Comparison of ENCODE assay signal across 9 mouse cellular contexts in the genomic region with DNA sequence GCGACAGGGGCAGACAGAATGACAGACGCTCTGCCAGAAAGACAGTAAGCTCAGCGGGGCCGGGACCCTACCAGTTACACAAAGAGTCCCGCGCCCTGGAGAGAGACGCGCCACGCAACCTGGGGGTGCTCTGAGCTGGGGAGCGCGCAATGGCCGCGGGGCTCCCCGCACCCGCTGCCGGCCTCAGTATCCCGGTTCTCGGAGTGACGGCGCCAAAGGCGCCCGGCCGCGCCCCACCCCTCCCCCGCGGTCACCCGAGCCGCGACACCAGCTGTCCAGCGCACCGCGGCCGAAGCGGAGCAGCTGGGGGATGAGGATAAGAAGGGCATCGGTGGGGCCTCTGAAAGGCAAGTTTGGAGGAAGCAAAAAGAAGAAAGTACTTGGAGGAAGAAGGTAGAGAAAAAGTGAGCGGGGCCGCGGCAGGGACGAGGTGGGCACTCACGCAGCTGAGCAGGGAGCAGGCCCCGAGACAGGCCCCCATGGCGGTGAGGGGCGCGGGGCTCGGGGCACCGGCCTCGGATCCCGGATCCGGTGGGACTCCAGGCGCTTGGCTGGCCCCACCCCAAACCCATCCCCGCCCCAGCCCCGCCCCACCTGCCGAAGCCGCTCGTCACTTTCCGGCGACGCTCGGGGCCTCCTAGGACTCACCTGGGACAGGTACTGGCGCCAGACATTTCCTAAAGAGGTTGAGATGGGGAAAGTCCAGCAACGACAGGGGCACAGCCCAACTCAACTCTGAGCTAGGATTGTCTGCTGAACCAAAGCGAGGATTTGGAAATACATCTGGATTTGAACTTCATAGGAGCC. TPM values are rescaled to one million over a fixed set of nuclear protein-coding genes. Genes with fewer than 3 reads are reported as not detected.
DNase-seq lines count a peak whose midpoint lies in the region; ATAC-seq and TF ChIP-seq lines count a peak whose summit lies in the region.
"Had no signal": no experiment of that assay in that cellular context is flagged by ENCODE, and none has a peak within 500 bp of the region (broad histone marks: within the 10 kb centered on the region; RNA-seq: fewer than 3 reads in every experiment).

No protein-coding gene starts in this region.

- WGBS in kidney, adult 2 months, result 4% methylated on average over 62 of the region's 62 CpGs
- WGBS in lung, embryonic 16.5 days, result 1% methylated on average over 49 of the region's 62 CpGs
- WGBS in stomach, embryonic 16.5 days, result 2% methylated on average over 62 of the region's 62 CpGs

- TF ChIP-seq CTCF in embryonic fibroblast, embryonic 13.5 days (IDR thresholded peaks at IDR 0.05; ENCODE audit: borderline replicate concordance, insufficient read depth, low read length), result no peak
- no peak for TF ChIP-seq CTCF in kidney, adult 2 months (conservative IDR thresholded peaks at IDR 0.05; ENCODE audit: insufficient read depth, insufficient read length, low read depth, low read length)

- no peaks in the 10 kb centered on the region for H3K9me3 ChIP-seq in lung, embryonic 16.5 days (ENCODE audit: control insufficient read depth, low read length)
- H3K9me3 ChIP-seq in stomach, embryonic 16.5 days (replicated peaks; ENCODE audit: control insufficient read depth, low read length), result no peaks in the 10 kb centered on the region

- peak overlapping the region; percentile 68 for H3K9ac ChIP-seq in lung, embryonic 16.5 days (ENCODE audit: low read length)
- H3K9ac ChIP-seq in stomach, embryonic 16.5 days (ENCODE audit: low read length), result peak overlapping the region; percentile 81

- H3K4me1 ChIP-seq in embryonic fibroblast, embryonic 13.5 days (ENCODE audit: control insufficient read depth, insufficient read depth, low read length), result peaks cover 5% of the 10 kb centered on the region; the same call in 1 of the 2 replicates
- no peaks in the 10 kb centered on the region for H3K4me1 ChIP-seq in kidney, adult 2 months (ENCODE audit: control insufficient read depth, insufficient read depth, low read length)
- H3K4me1 ChIP-seq in lung, embryonic 16.5 days (replicated peaks; ENCODE audit: control insufficient read depth, insufficient read depth, low read length), result 0 out of 2 replicates have a peak, but pooled peaks cover 2% of the 10 kb centered on the region
- H3K4me1 ChIP-seq in stomach, embryonic 16.5 days (ENCODE audit: control insufficient read depth, insufficient read depth, low read length), result peaks cover 7% of the 10 kb centered on the region

- no peak for TF ChIP-seq POLR2A in embryonic fibroblast, embryonic 13.5 days (IDR thresholded peaks at IDR 0.05; ENCODE audit: low read depth, low read length)
- TF ChIP-seq POLR2A in kidney, adult 2 months (IDR thresholded peaks at IDR 0.05; ENCODE audit: low read depth, low read length), result no peak

- peak; percentile 76 for ATAC-seq in lung, embryonic 16.5 days (ENCODE audit: low read depth)
- ATAC-seq in stomach, embryonic 16.5 days (ENCODE audit: insufficient read depth, low FRiP score), result peak; percentile 81

- H3K4me3 ChIP-seq in embryonic fibroblast, embryonic 13.5 days (ENCODE audit: insufficient read depth, low read length), result peak overlapping the region; percentile 57
- H3K4me3 ChIP-seq in kidney, adult 2 months (ENCODE audit: insufficient read depth, low read depth, low read length), result peak overlapping the region; percentile 43
- peak overlapping the region; percentile 63 for H3K4me3 ChIP-seq in lung, embryonic 16.5 days (ENCODE audit: low read length)
- peak overlapping the region; percentile 71 for H3K4me3 ChIP-seq in stomach, embryonic 16.5 days (replicated peaks; ENCODE audit: low read length)

- H3K36me3 ChIP-seq in kidney, adult 2 months (ENCODE audit: control insufficient read depth, insufficient read depth, low read length), result no peaks in the 10 kb centered on the region
- no peaks in the 10 kb centered on the region for H3K36me3 ChIP-seq in lung, embryonic 16.5 days (ENCODE audit: control insufficient read depth, insufficient read depth, low read length)
- H3K36me3 ChIP-seq in stomach, embryonic 16.5 days (ENCODE audit: control insufficient read depth, insufficient read depth, low read length), result no peaks in the 10 kb centered on the region

- peak overlapping the region; percentile 96 for H3K4me2 ChIP-seq in lung, embryonic 16.5 days (ENCODE audit: low read depth, low read length)
- peak overlapping the region; percentile 91 for H3K4me2 ChIP-seq in stomach, embryonic 16.5 days (ENCODE audit: low read depth, low read length)

- no peaks in the 10 kb centered on the region for H3K27me3 ChIP-seq in kidney, adult 2 months (replicated peaks; ENCODE audit: control insufficient read depth, insufficient read depth, low read length)
- H3K27me3 ChIP-seq in lung, embryonic 16.5 days (ENCODE audit: control insufficient read depth, insufficient read depth, low read depth, low read length), result peaks cover 20% of the 10 kb centered on the region
- H3K27me3 ChIP-seq in stomach, embryonic 16.5 days (ENCODE audit: control insufficient read depth, insufficient read depth, low read length), result peaks cover 10% of the 10 kb centered on the region; the same call in 1 of the 2 replicates

- peak; percentile 54 for DNase-seq in urinary bladder, adult 2 months (ENCODE audit: low spot score)
- no peak for DNase-seq in urinary bladder, postnatal 10 days (ENCODE audit: low spot score)
- peak; percentile 56 for DNase-seq in kidney, adult 2 months
- no peak for DNase-seq in ovary, postnatal 10 days (ENCODE audit: low spot score)
- DNase-seq in thymus, postnatal 10 days (ENCODE audit: low spot score in 2 of 2), result no peak

- no peak overlapping the region for H3K27ac ChIP-seq in embryonic fibroblast, embryonic 13.5 days (ENCODE audit: insufficient read depth, low read length)
- H3K27ac ChIP-seq in kidney, adult 2 months (ENCODE audit: insufficient read depth, low read depth, low read length), result no peak overlapping the region
- no peak overlapping the region for H3K27ac ChIP-seq in lung, embryonic 16.5 days (ENCODE audit: low read length)
- no peak overlapping the region for H3K27ac ChIP-seq in stomach, embryonic 16.5 days (ENCODE audit: low read length)

RNA-seq across cellular contexts. Expression of gene Serinc2, which starts 3.8 kb away (rescaled TPM):
- 84.7 and 87.7 TPM in 2 replicates for polyA plus RNA-seq in urinary bladder, adult 2 months (2012; rRNA removed)
- 25.1 and 32.6 TPM in 2 replicates for polyA plus RNA-seq in embryonic fibroblast, embryonic 13.5 days (2011; ENCODE audit: insufficient read length, low read depth, missing spikeins)
- polyA plus RNA-seq in kidney, adult 2 months (2012; rRNA removed), result 54.8 and 77.5 TPM in 2 replicates
- polyA plus RNA-seq in lung, embryonic 16.5 days (2015; fragmentation: Nextera tagmentation; extraction: Ambion mirVana), result 19.9 and 20.4 TPM in 2 replicates
- polyA plus RNA-seq in stomach, embryonic 16.5 days (2015; fragmentation: Nextera tagmentation; extraction: Ambion mirVana), result 47.3 and 61.7 TPM in 2 replicates

RNA-seq across cellular contexts. Expression of gene Fabp3, which starts 33.2 kb away (rescaled TPM):
- 22.5 and 23.1 TPM in 2 replicates for polyA plus RNA-seq in urinary bladder, adult 2 months (2012; rRNA removed)
- polyA plus RNA-seq in embryonic fibroblast, embryonic 13.5 days (2011; ENCODE audit: insufficient read length, low read depth, missing spikeins), result 13.5 and 25.5 TPM in 2 replicates
- polyA plus RNA-seq in kidney, adult 2 months (2012; rRNA removed), result 235 and 321 TPM in 2 replicates
- 41.0 and 54.4 TPM in 2 replicates for polyA plus RNA-seq in lung, embryonic 16.5 days (2015; fragmentation: Nextera tagmentation; extraction: Ambion mirVana)
- 8.6 and 32.4 TPM in 2 replicates for polyA plus RNA-seq in stomach, embryonic 16.5 days (2015; fragmentation: Nextera tagmentation; extraction: Ambion mirVana)

RNA-seq across cellular contexts. Expression of gene Gm10570, which starts 33.3 kb away (rescaled TPM):
- polyA plus RNA-seq in urinary bladder, adult 2 months (2012; rRNA removed), result 0.21 and 1.1 TPM in 2 replicates
- not detected in 2 replicates for polyA plus RNA-seq in embryonic fibroblast, embryonic 13.5 days (2011; ENCODE audit: insufficient read length, low read depth, missing spikeins)
- polyA plus RNA-seq in kidney, adult 2 months (2012; rRNA removed), result 0.25 and 0.62 TPM in 2 replicates
- not detected in 2 replicates for polyA plus RNA-seq in lung, embryonic 16.5 days (2015; fragmentation: Nextera tagmentation; extraction: Ambion mirVana)
- not detected in 2 replicates for polyA plus RNA-seq in stomach, embryonic 16.5 days (2015; fragmentation: Nextera tagmentation; extraction: Ambion mirVana)
- polyA plus RNA-seq: spleen, adult 2 months had no signal

RNA-seq across cellular contexts. Expression of gene Gm853, which starts 53.0 kb away (rescaled TPM):
- not detected in 2 replicates for polyA plus RNA-seq in urinary bladder, adult 2 months (2012; rRNA removed)
- polyA plus RNA-seq in embryonic fibroblast, embryonic 13.5 days (2011; ENCODE audit: insufficient read length, low read depth, missing spikeins), result not detected in 2 replicates
- polyA plus RNA-seq in kidney, adult 2 months (2012; rRNA removed), result 64.7 and 89.1 TPM in 2 replicates
- not detected in 2 replicates for polyA plus RNA-seq in lung, embryonic 16.5 days (2015; fragmentation: Nextera tagmentation; extraction: Ambion mirVana)
- not detected in 2 replicates for polyA plus RNA-seq in stomach, embryonic 16.5 days (2015; fragmentation: Nextera tagmentation; extraction: Ambion mirVana)
- polyA plus RNA-seq: spleen, adult 2 months had no signal

Comparison
In these comparisons a context has a peak if more than half of its experiments do, and no peak if none do; other contexts are left out.
1. DNase-seq: peak in urinary bladder, adult 2 months (single experiment) and kidney, adult 2 months (single experiment); none in urinary bladder, postnatal 10 days (single experiment), ovary, postnatal 10 days (single experiment) and thymus, postnatal 10 days (0 of 2).
2. Peak in every context shown above with its lines, with median percentiles within 50 percentile points of each other: H3K4me3 ChIP-seq.